Mouse (Mus musculus) testis, adult 2 months (tissue): ENCODE results near the gene Edem2.

Experiments used
- CTCF ChIP-seq: fragments of 200-500 bp; IDR thresholded peaks from 2 replicates; pipeline ENCODE4 v1.5.1; 2012; ENCODE audit warnings: low read depth, mild to moderate bottlenecking, inconsistent platforms, low read length, moderate library complexity; ENCODE audit not compliant: control insufficient read depth, insufficient read depth, insufficient replicate concordance
- POLR2A ChIP-seq: fragments of 200-500 bp; IDR thresholded peaks from 2 replicates; pipeline ENCODE4 v1.6.1; 2012; ENCODE audit warnings: low read depth, mild to moderate bottlenecking, inconsistent platforms, low read length, moderate library complexity; ENCODE audit not compliant: control insufficient read depth

GRCm38 (mm10) chr2:155691723-155692493 is 37.4 kb downstream of the Edem2 start, which contains the start of gene Trpc4ap:
- TF ChIP-seq POLR2A = peak; percentile 93
- peak; percentile 98 for TF ChIP-seq CTCF
